25 mouse cellular contexts compared by ENCODE assay signal in genomic region chr19:51074762-51075161, GRCm38 (mm10).
A peak's percentile ranks its signal among the peaks of the same experiment; 100 is the strongest.
DNase-seq lines count a peak whose midpoint lies in the region; ATAC-seq and TF ChIP-seq lines count a peak whose summit lies in the region.
"Had no signal": no experiment of that assay in that cellular context is flagged by ENCODE, and none has a peak within 500 bp of the region (broad histone marks: within the 10 kb centered on the region; RNA-seq: fewer than 3 reads in every experiment).

No protein-coding gene starts in this region.

- H3K4me1 ChIP-seq in forebrain, embryonic 14.5 days (ENCODE audit: control insufficient read depth, insufficient read depth, low read length): no peaks in the 10 kb centered on the region
- H3K4me1 ChIP-seq in forebrain, embryonic 12.5 days: no peaks in the 10 kb centered on the region
- no peaks in the 10 kb centered on the region for H3K4me1 ChIP-seq in midbrain, postnatal 0 days (ENCODE audit: insufficient read depth, low read length)
- H3K4me1 ChIP-seq in midbrain, embryonic 15.5 days: no peaks in the 10 kb centered on the region
- H3K4me1 ChIP-seq: embryonic facial prominence, embryonic 13.5 days; heart, embryonic 13.5 days; hindbrain, embryonic 15.5 days; kidney, embryonic 15.5 days; limb, embryonic 12.5 days; liver, embryonic 15.5 days; megakaryocyte, embryonic 14.5 days; midbrain, embryonic 12.5 days; stomach, embryonic 15.5 days had no signal

- no peak for TF ChIP-seq CTCF in midbrain, postnatal 0 days (IDR thresholded peaks at IDR 0.05)

- no peak overlapping the region for H3K4me3 ChIP-seq in forebrain, embryonic 14.5 days (ENCODE audit: low read depth, low read length)
- no peak overlapping the region for H3K4me3 ChIP-seq in forebrain, embryonic 12.5 days (replicated peaks)
- H3K4me3 ChIP-seq in midbrain, postnatal 0 days (ENCODE audit: low read depth, low read length): no peak overlapping the region
- no peak overlapping the region for H3K4me3 ChIP-seq in midbrain, embryonic 15.5 days
- H3K4me3 ChIP-seq: embryonic facial prominence, embryonic 13.5 days; heart, embryonic 13.5 days; hindbrain, embryonic 15.5 days; kidney, embryonic 15.5 days; layer of hippocampus, adult 2 months; limb, embryonic 12.5 days; liver, embryonic 15.5 days; megakaryocyte, embryonic 14.5 days; midbrain, embryonic 12.5 days; stomach, embryonic 15.5 days had no signal

- H3K27me3 ChIP-seq in forebrain, embryonic 14.5 days (replicated peaks; ENCODE audit: control insufficient read depth, insufficient read depth, low read length): no peaks in the 10 kb centered on the region
- no peaks in the 10 kb centered on the region for H3K27me3 ChIP-seq in forebrain, embryonic 12.5 days
- no peaks in the 10 kb centered on the region for H3K27me3 ChIP-seq in midbrain, postnatal 0 days (ENCODE audit: insufficient read depth, low read length)
- no peaks in the 10 kb centered on the region for H3K27me3 ChIP-seq in midbrain, embryonic 15.5 days (replicated peaks)
- H3K27me3 ChIP-seq: CH12.LX; embryonic facial prominence, embryonic 13.5 days; heart, embryonic 13.5 days; hindbrain, embryonic 15.5 days; kidney, embryonic 15.5 days; limb, embryonic 12.5 days; liver, embryonic 15.5 days; megakaryocyte, embryonic 14.5 days; midbrain, embryonic 12.5 days; stomach, embryonic 15.5 days had no signal

- no peaks in the 10 kb centered on the region for H3K36me3 ChIP-seq in forebrain, embryonic 14.5 days (ENCODE audit: control insufficient read depth, insufficient read depth, low read length)
- H3K36me3 ChIP-seq in forebrain, embryonic 12.5 days (replicated peaks): no peaks in the 10 kb centered on the region
- no peaks in the 10 kb centered on the region for H3K36me3 ChIP-seq in midbrain, postnatal 0 days (ENCODE audit: insufficient read depth, low read length)
- no peaks in the 10 kb centered on the region for H3K36me3 ChIP-seq in midbrain, embryonic 15.5 days (replicated peaks)
- H3K36me3 ChIP-seq: embryonic facial prominence, embryonic 13.5 days; heart, embryonic 13.5 days; hindbrain, embryonic 15.5 days; kidney, embryonic 15.5 days; limb, embryonic 12.5 days; liver, embryonic 15.5 days; midbrain, embryonic 12.5 days; stomach, embryonic 15.5 days had no signal

- H3K9ac ChIP-seq in forebrain, embryonic 14.5 days (ENCODE audit: low read length): no peak overlapping the region
- no peak overlapping the region for H3K9ac ChIP-seq in forebrain, embryonic 12.5 days
- no peak overlapping the region for H3K9ac ChIP-seq in midbrain, postnatal 0 days (replicated peaks; ENCODE audit: low read length, poor library complexity, severe bottlenecking)
- no peak overlapping the region for H3K9ac ChIP-seq in midbrain, embryonic 15.5 days
- H3K9ac ChIP-seq: embryonic facial prominence, embryonic 13.5 days; heart, embryonic 13.5 days; hindbrain, embryonic 15.5 days; kidney, embryonic 15.5 days; limb, embryonic 12.5 days; liver, embryonic 15.5 days; midbrain, embryonic 12.5 days; stomach, embryonic 15.5 days had no signal

- intact Hi-C loops in left cerebral cortex, postnatal 4 days (cut with DNase I): no loop called here

- H3K27ac ChIP-seq in forebrain, embryonic 14.5 days (ENCODE audit: low read depth, low read length): no peak overlapping the region
- H3K27ac ChIP-seq in forebrain, embryonic 12.5 days: no peak overlapping the region
- no peak overlapping the region for H3K27ac ChIP-seq in midbrain, postnatal 0 days (ENCODE audit: low read depth, low read length)
- H3K27ac ChIP-seq in midbrain, embryonic 15.5 days: no peak overlapping the region
- H3K27ac ChIP-seq: embryonic facial prominence, embryonic 13.5 days; heart, embryonic 13.5 days; hindbrain, embryonic 15.5 days; kidney, embryonic 15.5 days; layer of hippocampus, adult 2 months; limb, embryonic 12.5 days; liver, embryonic 15.5 days; midbrain, embryonic 12.5 days; stomach, embryonic 15.5 days had no signal

- no peak overlapping the region for H3K4me2 ChIP-seq in forebrain, embryonic 14.5 days (ENCODE audit: low read length)
- H3K4me2 ChIP-seq in forebrain, embryonic 12.5 days: no peak overlapping the region
- no peak overlapping the region for H3K4me2 ChIP-seq in midbrain, postnatal 0 days (ENCODE audit: low read depth, low read length, poor library complexity, severe bottlenecking)
- no peak overlapping the region for H3K4me2 ChIP-seq in midbrain, embryonic 15.5 days
- H3K4me2 ChIP-seq: embryonic facial prominence, embryonic 13.5 days; heart, embryonic 13.5 days; hindbrain, embryonic 15.5 days; kidney, embryonic 15.5 days; limb, embryonic 12.5 days; liver, embryonic 15.5 days; midbrain, embryonic 12.5 days; stomach, embryonic 15.5 days had no signal

- 63% methylated on average over 4 of the region's 4 CpGs for WGBS in forebrain, embryonic 14.5 days
- 78% methylated on average over 4 of the region's 4 CpGs for WGBS in forebrain, embryonic 12.5 days
- 73% methylated on average over 4 of the region's 4 CpGs for WGBS in midbrain, postnatal 0 days
- 77% methylated on average over 4 of the region's 4 CpGs for WGBS in midbrain, embryonic 15.5 days

- peak; percentile 52; the same call in 1 of the 2 replicates for ATAC-seq in forebrain, embryonic 14.5 days
- no peak for ATAC-seq in forebrain, embryonic 12.5 days (ENCODE audit: low FRiP score)
- no peak for ATAC-seq in midbrain, postnatal 0 days (ENCODE audit: low FRiP score)
- no peak for ATAC-seq in midbrain, embryonic 15.5 days (replicated peaks)

- no peaks in the 10 kb centered on the region for H3K9me3 ChIP-seq in forebrain, embryonic 14.5 days (replicated peaks; ENCODE audit: control insufficient read depth, low read length)
- no peaks in the 10 kb centered on the region for H3K9me3 ChIP-seq in forebrain, embryonic 12.5 days
- H3K9me3 ChIP-seq in midbrain, postnatal 0 days (ENCODE audit: low read length): no peaks in the 10 kb centered on the region
- no peaks in the 10 kb centered on the region for H3K9me3 ChIP-seq in midbrain, embryonic 15.5 days
- H3K9me3 ChIP-seq: embryonic facial prominence, embryonic 13.5 days; heart, embryonic 13.5 days; hindbrain, embryonic 15.5 days; kidney, embryonic 15.5 days; limb, embryonic 12.5 days; liver, embryonic 15.5 days; midbrain, embryonic 12.5 days; stomach, embryonic 15.5 days had no signal

- peak; percentile 88 to 89 for DNase-seq in cerebellum, postnatal 10 days
- DNase-seq in cerebellum, adult 9-10 months: no peak
- peak; percentile 67 for DNase-seq in forebrain, embryonic 14.5 days (ENCODE audit: low spot score)
- peak; percentile 64 for DNase-seq in left cerebral cortex, postnatal 4 days
- no peak for DNase-seq in left cerebral cortex, adult 18-20 months (ENCODE audit: low spot score in 2 of 2)
- DNase-seq in midbrain, postnatal 0 days (ENCODE audit: low spot score): peak; percentile 42
- DNase-seq: adrenal gland, adult 8-10 months; gastrocnemius, postnatal 10 days; heart, postnatal 10 days; kidney, adult 18-20 months; kidney, postnatal 25 days; right cerebral cortex, postnatal 25 days had no signal

Comparison
In these comparisons a context has a peak if more than half of its experiments do, and no peak if none do; other contexts are left out.
1. DNase-seq: peak in cerebellum, postnatal 10 days (2 of 2), forebrain, embryonic 14.5 days (single experiment), left cerebral cortex, postnatal 4 days (single experiment) and midbrain, postnatal 0 days (single experiment); none in cerebellum, adult 9-10 months (single experiment) and left cerebral cortex, adult 18-20 months (0 of 2).